Mouse (Mus musculus) activated CD4-positive, CD25-positive, alpha-beta regulatory T cell, adult 9 weeks (primary cell): ENCODE data around the gene Cacng4. TPM values are rescaled to one million over a fixed set of nuclear protein-coding genes. Genes with fewer than 3 reads are reported as not detected.

ENCODE experiments used
- polyA plus RNA-seq: library from polyadenylated mRNA; unstranded; fragments of 100-300 nt; shearing (Covaris generic); gene quantifications from one replicate; pipeline ENCODE4 v1.2.1, GENCODE M21; 2017

The Cacng4 gene
- not detected for polyA plus RNA-seq

GRCm38 (mm10) chr11:107794547-107795269 is at the start of gene Cacng4:
Gene Cacng4 (minus strand): TSS chr11:107794557.

GRCm38 (mm10) chr11:107716332-107716938 is 77.9 kb downstream of the Cacng4 start, which contains the start of gene Cacng1:
Gene Cacng1 (minus strand): TSS chr11:107716522.

Other genes with a start within 250 kb of the Cacng4 start
- gene Helz, start 246.6 kb downstream of the Cacng4 start, polyA plus RNA-seq: 56.9 TPM
- gene Cacng1, start 78.0 kb downstream of the Cacng4 start, polyA plus RNA-seq: not detected
- gene Cacng5, start 120.5 kb upstream of the Cacng4 start, polyA plus RNA-seq: not detected